Mouse (Mus musculus) regulatory T cell (primary cell): ENCODE measurements around the gene Nhsl2.

ENCODE experiments used
- in situ Hi-C: fragments of 300-600 bp; cut with MboI, MseI; formaldehyde crosslinking; loops from one replicate; pipeline ENCODE4 v1.15.1; 2025; ENCODE audit warnings: high pct_unique_total_duplicates

Nhsl2 gene

DNA sequence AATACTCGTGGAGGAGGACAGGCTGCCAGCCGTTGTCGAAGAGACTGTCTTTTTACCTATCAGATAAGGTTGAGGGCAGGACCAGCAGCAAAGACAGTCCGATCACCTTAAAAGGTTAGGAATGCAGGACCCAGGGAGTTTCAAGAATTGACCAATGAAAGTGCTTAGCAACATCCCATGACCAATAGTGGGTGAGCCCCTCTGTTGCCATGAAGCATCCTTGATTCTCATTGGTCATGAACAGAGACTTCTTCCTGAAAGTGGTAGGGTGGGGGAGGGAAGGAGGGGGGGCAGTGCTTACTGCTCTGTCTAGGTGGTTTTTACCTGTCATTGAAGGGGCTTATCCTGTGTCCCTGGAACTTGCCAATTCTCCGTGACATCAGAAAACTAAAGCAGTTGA is 130.1 kb downstream of the Nhsl2 start:
- in situ Hi-C loops = no loop called here

DNA sequence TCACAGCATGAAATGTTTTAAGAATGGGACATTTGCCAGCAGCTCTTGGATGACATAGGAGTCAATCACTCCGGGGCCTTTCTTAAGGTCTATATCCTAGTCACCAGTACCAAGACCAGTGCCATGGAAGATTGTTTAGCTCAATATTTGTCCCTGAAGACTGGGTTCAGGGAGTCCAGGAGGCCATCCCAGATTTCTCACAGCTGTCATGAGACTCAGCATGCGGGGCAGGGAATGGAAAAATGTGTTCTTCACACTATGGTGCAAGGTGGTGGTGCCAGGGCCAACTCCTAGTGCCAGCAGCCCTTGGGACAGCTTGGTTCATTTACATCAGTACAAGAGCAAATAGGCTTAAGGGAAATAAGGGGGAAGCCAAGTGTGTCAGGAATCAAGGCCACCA is 131.4 kb downstream of the Nhsl2 start:
- in situ Hi-C loops = no loop called here

GRCm38 (mm10) chrX:101981450-101981849 is 132.3 kb downstream of the Nhsl2 start:
- in situ Hi-C loops = no loop called here

DNA sequence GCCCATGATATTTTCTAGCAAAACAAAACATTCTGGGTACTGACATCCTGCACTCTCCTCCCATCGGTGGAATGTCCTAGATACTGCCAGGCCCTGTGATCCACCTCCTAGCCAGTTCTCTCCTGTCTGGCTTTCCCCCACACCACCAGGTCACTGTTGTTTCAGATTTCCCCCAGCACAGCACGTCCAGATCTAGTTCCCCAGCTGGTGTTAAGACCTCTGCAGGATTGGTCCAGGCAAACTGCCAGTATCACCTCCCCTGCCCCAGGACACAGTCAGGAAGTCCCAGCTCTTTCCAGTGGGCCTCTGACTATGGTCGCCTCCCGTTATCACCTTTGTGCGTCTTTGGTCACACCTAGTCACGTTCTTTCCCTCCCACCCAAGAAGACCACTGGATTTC is 134.5 kb downstream of the Nhsl2 start:
- in situ Hi-C loops = no loop called here

- in situ Hi-C loops = no loop called here
Measured at GRCm38 (mm10) chrX:101986657-101987367, 137.6 kb downstream of the Nhsl2 start.

DNA sequence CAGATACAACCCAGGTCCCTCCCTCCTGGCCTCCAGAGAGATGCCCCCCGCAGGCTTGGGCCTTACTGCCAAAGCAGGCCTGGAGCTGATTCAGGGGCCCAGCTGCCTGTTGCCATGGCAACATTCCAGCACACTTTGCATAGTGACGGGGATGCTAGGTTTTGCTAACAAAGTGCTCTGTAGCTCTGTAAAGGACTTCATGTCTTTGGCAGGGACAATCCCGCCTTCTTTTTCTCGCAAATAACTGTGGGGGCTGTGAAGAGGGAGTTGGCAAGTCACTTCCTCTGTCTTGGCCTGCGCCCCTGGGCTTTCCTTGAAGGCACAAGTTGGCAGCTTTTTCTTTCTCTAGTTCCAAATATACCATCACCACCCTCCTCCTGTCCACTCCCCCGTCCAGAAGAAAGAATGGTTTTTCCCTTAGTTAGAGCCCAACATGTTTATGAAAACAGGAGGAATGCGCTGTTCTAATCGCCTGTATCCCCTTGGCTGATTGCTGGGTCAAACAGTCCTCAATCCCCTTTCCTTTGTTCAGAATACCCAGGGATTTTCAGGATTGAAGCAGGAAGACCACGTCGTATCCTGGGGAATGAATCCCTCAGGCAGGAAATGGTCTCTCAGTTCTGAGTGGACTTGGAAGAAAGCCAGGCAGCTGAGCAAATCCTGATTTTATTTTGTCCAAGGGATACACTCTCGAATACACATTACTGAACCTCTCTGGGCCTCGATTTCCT is 144.8 kb downstream of the Nhsl2 start:
- in situ Hi-C loops = no loop called here

DNA sequence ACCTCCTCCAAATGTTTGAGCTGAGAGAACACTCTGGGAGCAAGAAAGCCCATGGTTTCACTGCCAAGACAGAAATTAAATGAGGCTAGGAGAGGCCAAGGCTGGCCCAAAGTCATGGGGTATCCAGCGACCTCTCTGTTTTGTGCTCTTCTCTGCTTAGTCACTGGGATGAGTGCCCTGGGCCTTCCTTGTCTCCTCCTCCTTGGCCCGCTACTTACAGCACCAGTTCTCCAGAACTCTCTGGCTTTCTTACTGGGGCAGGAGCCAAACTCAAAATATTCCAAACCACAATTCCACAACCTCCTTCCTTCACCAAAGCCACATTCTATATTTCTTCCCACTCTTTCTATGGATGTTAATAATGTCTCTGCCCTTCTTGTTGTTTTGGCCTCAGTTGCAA is 147.5 kb downstream of the Nhsl2 start:
- in situ Hi-C loops = no loop called here

DNA sequence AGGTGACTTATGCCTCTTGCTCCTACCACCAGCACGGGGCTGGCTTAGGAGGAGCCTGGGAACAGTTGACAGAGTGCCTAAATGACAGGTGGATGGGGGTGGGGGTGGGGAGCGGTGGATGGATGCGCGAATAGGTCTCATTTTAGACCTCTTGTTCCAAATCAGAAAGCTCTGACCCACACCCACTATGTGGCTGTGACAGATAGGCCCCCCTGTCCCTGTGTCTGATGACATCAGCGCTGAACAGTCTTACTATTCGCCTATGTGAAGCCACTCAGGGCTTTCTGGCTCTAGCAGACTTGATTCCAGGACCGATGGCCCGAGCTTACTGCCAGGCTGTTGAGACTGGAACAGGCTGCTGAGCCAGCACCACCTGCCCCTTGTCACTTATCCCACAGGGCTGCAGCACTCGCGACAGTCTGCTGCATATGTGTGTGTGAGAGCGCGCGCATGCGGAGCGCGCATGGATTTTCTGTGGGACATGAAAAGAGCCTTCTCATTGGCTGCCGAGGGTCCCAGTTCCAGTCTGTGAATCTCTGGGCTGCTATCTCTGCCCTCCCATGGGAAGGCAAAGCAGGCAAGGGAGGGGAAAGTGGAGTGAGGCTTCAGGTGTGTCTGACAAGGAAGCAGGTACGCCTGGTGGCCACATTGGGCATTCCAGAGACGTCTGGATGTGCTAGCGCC is 154.6 kb downstream of the Nhsl2 start:
- in situ Hi-C loops = no loop called here

- in situ Hi-C loops = no loop called here
Measured at GRCm38 (mm10) chrX:102004370-102004769, 155.2 kb downstream of the Nhsl2 start.

DNA sequence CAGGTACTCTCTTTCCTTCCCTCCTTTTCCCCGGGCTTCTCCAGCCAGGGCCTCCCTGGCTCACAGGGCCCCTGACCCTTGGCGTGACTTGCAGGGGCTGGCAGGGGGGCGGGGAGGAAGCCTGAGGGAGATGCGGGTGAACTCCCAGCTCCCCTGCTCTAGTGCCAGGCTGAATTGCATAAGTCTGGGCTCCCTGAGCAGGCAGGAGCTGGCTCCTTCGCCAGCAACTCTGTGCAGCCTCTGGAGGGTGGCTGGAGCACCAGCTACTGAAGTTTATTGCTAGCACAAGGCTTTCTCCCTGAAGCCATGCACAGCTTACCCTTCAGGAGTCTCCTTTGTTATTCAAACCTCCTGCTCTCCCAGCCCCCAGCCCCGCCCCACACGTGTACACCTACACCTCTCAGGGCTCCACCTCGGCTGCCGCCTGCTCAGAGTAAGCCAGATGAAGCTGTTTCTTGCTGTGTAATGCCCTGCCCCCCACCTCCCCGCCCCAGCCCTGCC is 156.0 kb downstream of the Nhsl2 start:
- in situ Hi-C loops = no loop called here

- in situ Hi-C loops = no loop called here
Measured at GRCm38 (mm10) chrX:102007935-102008334, 158.8 kb downstream of the Nhsl2 start.

DNA sequence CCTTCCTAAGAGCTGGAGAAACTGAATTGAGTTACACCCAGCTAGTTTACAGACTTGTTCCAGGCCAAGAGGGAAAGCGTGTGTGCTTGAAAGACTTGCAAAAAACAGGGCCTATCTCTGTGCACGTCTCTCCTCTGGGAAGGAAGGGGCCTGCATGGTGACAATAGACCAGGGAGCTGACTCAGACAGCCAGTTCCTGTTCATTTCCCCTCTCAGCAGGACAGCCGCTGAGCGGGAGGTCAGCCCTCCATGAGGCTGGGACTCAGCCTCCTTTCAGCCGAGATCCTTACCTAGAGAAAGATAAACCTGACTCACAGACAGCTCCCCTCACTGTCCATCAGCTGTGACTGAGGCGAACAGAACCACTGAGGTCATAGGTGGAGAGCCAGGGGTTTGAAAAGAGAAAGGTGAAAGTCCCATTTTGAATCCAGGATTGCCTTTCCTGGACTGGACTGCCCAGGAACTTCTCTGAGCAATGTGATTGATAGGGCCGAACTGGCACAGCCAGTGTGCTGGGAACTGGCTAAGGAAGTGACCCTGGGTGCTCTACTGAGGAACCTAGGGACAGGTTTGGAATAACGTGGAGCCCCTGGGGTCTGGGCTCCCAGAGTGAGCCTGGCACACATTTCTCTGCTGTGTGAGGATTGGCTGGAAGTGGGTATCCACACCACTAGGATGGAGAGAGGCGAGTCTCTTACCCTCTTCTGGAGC is 168.2 kb downstream of the Nhsl2 start:
- in situ Hi-C loops = no loop called here

- in situ Hi-C loops = no loop called here
Measured at GRCm38 (mm10) chrX:102018890-102019289, 169.7 kb downstream of the Nhsl2 start.

DNA sequence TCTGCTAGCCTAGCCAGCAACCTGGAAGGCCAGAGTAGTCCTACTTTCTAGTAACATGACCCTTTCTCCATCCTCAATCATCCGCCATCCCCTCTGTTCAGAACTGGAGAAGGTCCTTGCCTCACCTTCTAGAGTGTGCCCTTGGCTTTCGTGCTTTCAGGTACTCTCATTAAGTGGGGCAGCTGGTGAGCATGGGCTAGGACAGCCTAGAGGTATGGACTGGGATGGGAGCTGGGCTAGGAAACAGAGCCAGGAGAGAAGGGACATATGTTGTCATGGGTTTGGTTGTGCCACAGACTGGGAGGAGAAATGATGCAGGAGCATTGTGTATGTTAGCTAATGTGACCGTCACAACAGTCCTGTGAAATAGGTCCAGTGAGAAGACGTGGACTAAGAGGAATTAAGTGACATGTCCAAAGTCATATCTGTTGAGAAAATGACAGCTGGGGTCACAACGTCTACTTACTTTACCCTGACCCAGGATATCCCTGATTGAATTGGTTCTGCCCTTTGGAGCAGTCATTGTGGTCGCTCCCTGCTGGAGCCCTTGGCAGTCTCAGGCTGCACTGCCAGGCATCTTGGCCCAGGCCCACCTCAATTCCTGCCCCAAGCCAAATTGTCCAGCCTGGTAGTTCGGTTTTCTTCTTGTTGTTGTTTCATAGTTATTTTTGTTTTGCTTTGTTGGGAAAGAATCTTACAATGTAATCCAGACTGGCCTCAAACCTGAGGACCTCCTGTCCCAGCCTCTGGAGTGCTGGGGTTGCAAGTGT is 170.5 kb downstream of the Nhsl2 start:
- in situ Hi-C loops = no loop called here

DNA sequence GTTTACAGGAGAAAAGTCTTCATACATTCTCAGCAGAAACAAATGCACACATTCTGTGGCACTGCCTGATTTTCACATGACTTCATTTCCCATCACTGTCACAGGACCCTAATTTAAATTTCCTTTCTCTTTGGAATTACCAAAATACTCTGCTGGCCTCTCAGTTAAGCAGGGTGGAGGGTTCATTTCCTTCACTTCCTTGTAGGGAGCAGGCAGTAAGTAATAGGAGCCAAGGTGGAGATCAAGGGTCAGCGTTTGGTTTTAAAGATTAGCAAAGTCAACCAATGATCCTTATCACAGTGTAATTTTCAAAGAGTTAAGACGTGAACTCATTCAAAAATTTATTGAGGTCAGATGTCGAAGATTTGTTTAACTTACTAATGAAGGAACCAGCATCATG is 175.8 kb downstream of the Nhsl2 start:
- in situ Hi-C loops = no loop called here

- in situ Hi-C loops = no loop called here
Measured at GRCm38 (mm10) chrX:102031851-102032250, 182.7 kb downstream of the Nhsl2 start.

GRCm38 (mm10) chrX:102032431-102032830 is 183.2 kb downstream of the Nhsl2 start:
- in situ Hi-C loops = no loop called here

DNA sequence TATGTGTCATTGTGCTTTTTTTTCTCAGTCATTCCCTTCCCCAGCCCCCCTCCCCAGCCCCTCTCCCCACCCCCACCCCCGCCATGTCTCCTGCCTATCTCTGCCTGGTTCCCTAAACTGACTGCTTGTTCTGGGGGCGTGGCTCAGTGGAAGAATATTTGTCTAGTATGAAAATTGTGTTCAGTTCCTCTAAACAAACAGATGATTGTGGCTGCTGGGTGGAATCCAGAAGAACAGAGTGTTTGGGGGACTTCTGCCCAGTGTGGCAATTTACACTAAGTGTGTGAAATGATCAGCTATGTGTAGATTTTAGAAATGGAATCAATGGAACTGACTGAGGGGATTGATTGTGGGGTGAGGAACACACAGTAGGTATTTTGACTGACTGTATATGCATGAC is 184.4 kb downstream of the Nhsl2 start:
- in situ Hi-C loops = no loop called here

GRCm38 (mm10) chrX:102035671-102036070 is 186.5 kb downstream of the Nhsl2 start:
- in situ Hi-C loops = no loop called here

DNA sequence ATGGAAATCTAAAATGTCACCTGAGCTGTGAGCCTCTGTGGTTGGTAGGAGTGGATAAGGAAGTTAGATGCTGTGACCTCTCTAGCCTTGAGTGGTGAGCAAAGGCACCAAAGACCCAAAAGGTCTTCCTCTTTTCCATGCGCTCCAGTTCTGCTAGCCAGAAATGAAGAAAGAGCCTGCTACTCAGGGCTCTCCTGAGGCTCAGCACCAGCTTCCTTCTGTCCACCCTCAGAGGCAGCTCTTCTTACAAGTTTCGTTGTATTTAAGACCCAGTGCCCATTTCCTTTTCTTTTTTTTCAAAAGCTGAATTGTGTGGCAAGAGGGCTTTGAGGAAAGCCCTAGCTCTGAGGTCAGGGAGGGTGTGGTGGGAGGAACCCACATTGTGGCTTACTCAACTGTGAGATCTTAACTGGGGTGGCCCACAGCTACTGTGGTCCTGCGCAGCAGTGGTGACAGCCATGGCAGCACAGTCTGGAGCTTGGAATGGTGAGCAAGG is 187.7 kb downstream of the Nhsl2 start:
- in situ Hi-C loops = no loop called here

- in situ Hi-C loops = no loop called here
Measured at GRCm38 (mm10) chrX:102037506-102037905, 188.3 kb downstream of the Nhsl2 start.
